Mouse (Mus musculus) spleen, adult 2 months (tissue): ENCODE measurements around the gene Prss50.

Experiments
- CTCF ChIP-seq: fragments of 200-500 bp; IDR thresholded peaks from 2 replicates; pipeline ENCODE4 v1.5.1; 2011; ENCODE audit warnings: mild to moderate bottlenecking, inconsistent platforms; ENCODE audit not compliant: insufficient read depth, insufficient read length, insufficient replicate concordance; ENCODE audit errors: extremely low read depth
- POLR2A ChIP-seq: fragments of 200-500 bp; IDR thresholded peaks from 2 replicates; pipeline ENCODE4 v1.6.1; 2011; ENCODE audit warnings: low read depth, low read length, inconsistent platforms

DNA sequence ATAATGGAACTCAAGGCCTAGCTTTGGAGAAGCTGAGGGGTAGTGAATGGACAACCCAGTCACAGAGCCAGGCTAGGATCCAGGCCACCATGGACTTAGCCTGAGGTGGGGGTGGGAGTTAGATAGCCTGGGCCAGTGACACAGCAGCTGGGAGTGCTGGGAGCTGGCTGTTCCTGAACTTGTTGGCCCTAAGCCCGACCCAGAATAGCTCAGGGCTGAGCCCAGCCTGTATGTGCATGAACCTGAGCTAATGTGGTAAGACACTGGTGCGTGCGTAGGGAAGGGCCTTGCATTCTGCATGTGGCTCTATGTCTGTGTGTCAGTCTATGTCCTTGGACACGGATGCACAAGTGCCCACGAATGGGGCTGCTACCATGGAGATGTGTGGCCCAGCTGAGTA is 20.1 kb downstream of the Prss50 start:
- no peak for TF ChIP-seq POLR2A
- TF ChIP-seq CTCF = no peak
